Mouse (Mus musculus) forebrain, embryonic 16.5 days (tissue): ENCODE results near the gene Amt. TPM values are rescaled to one million over a fixed set of nuclear protein-coding genes. Genes with fewer than 3 reads are reported as not detected.
"Not testable (repeated sequence)": the region's sequence is repeated elsewhere in the genome, so short reads cannot be mapped to it uniquely, and the experiment has no call there.

Experiments used
- ATAC-seq: fragments of 200-750 bp; cut with Nextera tagmentation; 2 replicates; pipeline ENCODE4 v1.8.0; 2017; ENCODE audit warnings: mild to moderate bottlenecking, moderate library complexity
- H3K27ac ChIP-seq: fragments of 300-500 bp; sonication (generic); 2 replicates; pipeline ENCODE4 v1.5.1; 2014; ENCODE audit warnings: low read length, control low read depth
- H3K27me3 ChIP-seq: fragments of 300-500 bp; sonication (generic); replicated peaks from 2 replicates; pipeline ENCODE4 v1.6.1; 2014; ENCODE audit warnings: low read length; ENCODE audit not compliant: control insufficient read depth, insufficient read depth
- H3K36me3 ChIP-seq: fragments of 300-500 bp; sonication (generic); 2 replicates; pipeline ENCODE4 v1.6.1; 2014; ENCODE audit not compliant: control insufficient read depth, insufficient read depth
- H3K4me1 ChIP-seq: fragments of 300-500 bp; sonication (generic); replicated peaks from 2 replicates; pipeline ENCODE4 v1.6.1; 2014; ENCODE audit warnings: low read length; ENCODE audit not compliant: control insufficient read depth, insufficient read depth
- H3K4me2 ChIP-seq: fragments of 300-500 bp; sonication (generic); 2 replicates; pipeline ENCODE4 v1.6.1; 2014; ENCODE audit warnings: mild to moderate bottlenecking, low read length, control low read depth
- H3K4me3 ChIP-seq: fragments of 300-500 bp; sonication (generic); replicated peaks from 2 replicates; pipeline ENCODE4 v1.5.1; 2014; ENCODE audit warnings: mild to moderate bottlenecking, low read length, control low read depth
- H3K9ac ChIP-seq: fragments of 300-500 bp; sonication (generic); replicated peaks from 2 replicates; pipeline ENCODE4 v1.6.1; 2014; ENCODE audit warnings: low read depth, low read length, control low read depth
- H3K9me3 ChIP-seq: fragments of 300-500 bp; sonication (generic); 2 replicates; pipeline ENCODE4 v1.6.1; 2016; ENCODE audit warnings: low read length; ENCODE audit not compliant: control insufficient read depth
- WGBS: fragments of 180-500 bp; shearing (Covaris S2); extraction: QIAGEN DNeasy Blood & Tissue Kit; methylation state at CpG from one replicate; pipeline ENCODE4 v1.1.7; 2014; 5-methylcytosine and 5-hydroxymethylcytosine counted together
- polyA plus RNA-seq: library from polyadenylated mRNA; unstranded; fragments of >200 nt; fragmentation: Nextera tagmentation; extraction: Ambion mirVana; gene quantifications from 2 replicates; pipeline ENCODE4 v1.2.1, GENCODE M21; 2015

Gene Amt
- polyA plus RNA-seq, 1 experiment from 2014 or later = 23.8 TPM

DNA sequence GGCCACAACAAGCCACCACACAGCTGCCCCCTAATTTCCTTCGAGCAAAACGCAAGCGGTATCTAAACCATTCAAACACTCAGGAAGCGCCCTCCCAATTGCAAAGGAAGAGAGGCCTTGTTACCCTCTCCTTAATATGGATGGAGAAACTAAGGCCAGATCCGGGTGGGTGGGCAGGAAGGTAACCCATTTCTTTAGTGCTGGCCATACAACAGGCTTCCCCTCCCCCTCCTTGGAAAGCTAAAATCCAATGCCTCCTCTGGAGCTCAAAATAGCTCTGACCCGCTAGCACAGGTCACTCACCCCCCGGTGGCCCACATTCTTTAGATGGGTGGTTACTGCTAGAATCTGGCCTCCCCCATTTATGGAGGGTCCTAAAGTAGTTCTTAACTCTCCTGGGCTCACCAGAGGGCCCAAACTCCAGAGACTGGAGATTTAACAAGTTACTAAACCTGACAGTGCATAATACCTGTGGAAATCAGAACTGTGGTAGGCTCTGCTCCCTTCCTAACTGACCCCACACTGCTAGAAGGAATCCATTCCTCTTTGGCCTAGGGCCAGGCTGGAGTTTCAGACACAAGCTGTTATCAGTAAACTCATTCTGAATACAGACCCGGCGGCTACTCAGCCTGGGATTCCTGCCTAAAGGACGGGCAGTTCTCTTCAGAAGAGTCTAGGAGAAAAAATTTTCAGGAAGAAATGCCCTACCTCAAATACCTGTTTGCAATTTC is 32.3 kb upstream of the Amt start:
- ATAC-seq = no peak
- 14% methylated on average over 10 of the region's 10 CpGs for WGBS
- H3K9ac ChIP-seq = peak overlapping the region; percentile 52
- H3K4me1 ChIP-seq = peaks cover 24% of the 10 kb centered on the region
- no peaks in the 10 kb centered on the region for H3K9me3 ChIP-seq
- peak overlapping the region; percentile 95 for H3K4me3 ChIP-seq
- peak overlapping the region; percentile 85 for H3K4me2 ChIP-seq
- H3K27ac ChIP-seq = peak overlapping the region; percentile 76
- no peaks in the 10 kb centered on the region for H3K27me3 ChIP-seq
- H3K36me3 ChIP-seq = no peaks in the 10 kb centered on the region

GRCm38 (mm10) chr9:108266261-108266935 is 30.3 kb upstream of the Amt start:
- no peak overlapping the region for H3K4me3 ChIP-seq
- no peak overlapping the region for H3K9ac ChIP-seq
- no peak overlapping the region for H3K4me2 ChIP-seq
- no peak overlapping the region for H3K27ac ChIP-seq
- no peak for ATAC-seq
- no peaks in the 10 kb centered on the region for H3K27me3 ChIP-seq
- peaks cover 23% of the 10 kb centered on the region for H3K4me1 ChIP-seq
- 73% methylated on average over 10 of the region's 10 CpGs for WGBS
- H3K9me3 ChIP-seq = no peaks in the 10 kb centered on the region
- H3K36me3 ChIP-seq = no peaks in the 10 kb centered on the region

GRCm38 (mm10) chr9:108267691-108268090 is 29.0 kb upstream of the Amt start:
- Histone ChIP-seq H3K36me3 (no peaks in the 10 kb centered on the region), H3K27ac (no peak overlapping the region), H3K9me3 (no peaks in the 10 kb centered on the region), H3K9ac (no peak overlapping the region), H3K4me3 (no peak overlapping the region), H3K27me3 (no peaks in the 10 kb centered on the region), H3K4me2 (no peak overlapping the region), H3K4me1 (peaks cover 10% of the 10 kb centered on the region)
- 73% methylated on average over 7 of the region's 7 CpGs for WGBS
- no peak for ATAC-seq

- not testable (repeated sequence) for H3K4me3 ChIP-seq
Measured at GRCm38 (mm10) chr9:108268701-108269100, 28.0 kb upstream of the Amt start.

DNA sequence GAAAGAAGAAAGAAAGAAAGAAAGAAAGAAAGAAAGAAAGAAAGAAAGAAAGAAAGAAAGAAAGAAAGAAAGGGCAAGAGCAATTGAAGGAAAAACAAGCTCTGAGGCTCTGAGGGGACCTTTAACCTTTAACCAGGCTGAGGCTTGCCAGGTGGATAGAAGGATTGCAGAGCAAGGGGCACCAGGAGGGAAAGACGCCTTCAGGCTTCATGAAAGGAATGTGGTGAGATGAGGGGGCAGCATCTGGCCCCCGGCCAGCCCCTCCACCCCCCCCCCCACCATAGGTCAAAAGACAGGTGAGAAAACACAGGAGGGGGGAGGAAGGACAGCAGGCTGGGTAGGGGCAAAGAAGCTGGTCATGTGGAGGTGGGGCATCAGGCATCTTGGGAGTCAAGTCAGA is 24.7 kb upstream of the Amt start:
- Histone ChIP-seq H3K27me3 (no peaks in the 10 kb centered on the region), H3K4me3 (no peak overlapping the region), H3K9ac (no peak overlapping the region), H3K36me3 (no peaks in the 10 kb centered on the region), H3K27ac (no peak overlapping the region), H3K4me1 (no peaks in the 10 kb centered on the region), H3K4me2 (no peak overlapping the region), H3K9me3 (no peaks in the 10 kb centered on the region)
- WGBS = 64% methylated on average over 2 of the region's 2 CpGs
- ATAC-seq = no peak

More at GRCm38 (mm10) chr9:108268701-108269100, 28.0 kb upstream of the Amt start:
- not testable (repeated sequence) for H3K9ac ChIP-seq, H3K36me3 ChIP-seq, H3K4me2 ChIP-seq, H3K27me3 ChIP-seq, H3K4me1 ChIP-seq, ATAC-seq, H3K27ac ChIP-seq, H3K9me3 ChIP-seq
- WGBS = 79% methylated on average over 6 of the region's 7 CpGs

DNA sequence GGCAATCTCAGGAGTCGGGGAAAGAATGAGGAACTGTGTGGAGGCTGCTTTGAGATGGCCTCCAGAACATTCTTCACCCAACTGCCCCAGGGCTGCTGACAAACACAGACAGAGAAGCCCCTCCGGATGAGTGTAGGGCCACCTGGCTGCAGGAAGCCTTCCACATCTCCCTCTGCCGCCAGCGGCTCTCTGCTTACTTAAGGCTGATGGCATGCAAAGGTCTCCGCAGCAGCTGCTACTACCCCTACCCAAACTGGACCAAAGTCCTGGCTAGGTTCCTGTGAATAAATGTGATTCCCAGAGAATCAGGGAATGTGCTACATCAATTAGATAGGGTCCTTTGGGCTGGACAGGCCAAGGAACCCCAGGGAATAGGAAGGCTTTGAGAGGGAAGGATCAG is 24.0 kb upstream of the Amt start:
- no peaks in the 10 kb centered on the region for H3K4me1 ChIP-seq
- no peak overlapping the region for H3K27ac ChIP-seq
- no peak overlapping the region for H3K4me3 ChIP-seq
- H3K36me3 ChIP-seq = no peaks in the 10 kb centered on the region
- no peak overlapping the region for H3K9ac ChIP-seq
- no peaks in the 10 kb centered on the region for H3K9me3 ChIP-seq
- H3K27me3 ChIP-seq = no peaks in the 10 kb centered on the region
- H3K4me2 ChIP-seq = no peak overlapping the region
- ATAC-seq = no peak
- WGBS = 77% methylated on average over 5 of the region's 5 CpGs

- Histone ChIP-seq H3K9ac (no peak overlapping the region), H3K4me1 (no peaks in the 10 kb centered on the region), H3K9me3 (no peaks in the 10 kb centered on the region), H3K27ac (no peak overlapping the region), H3K27me3 (no peaks in the 10 kb centered on the region), H3K4me3 (no peak overlapping the region), H3K36me3 (no peaks in the 10 kb centered on the region), H3K4me2 (no peak overlapping the region)
- WGBS = 76% methylated on average over 4 of the region's 4 CpGs
- ATAC-seq = no peak
Measured at GRCm38 (mm10) chr9:108273485-108273884, 23.2 kb upstream of the Amt start.

- WGBS = 81% methylated on average over 5 of the region's 5 CpGs
- Histone ChIP-seq H3K27ac (no peak overlapping the region), H3K9ac (no peak overlapping the region), H3K4me2 (no peak overlapping the region), H3K36me3 (no peaks in the 10 kb centered on the region), H3K9me3 (no peaks in the 10 kb centered on the region), H3K27me3 (no peaks in the 10 kb centered on the region), H3K4me3 (no peak overlapping the region), H3K4me1 (no peaks in the 10 kb centered on the region)
- no peak for ATAC-seq
Measured at GRCm38 (mm10) chr9:108274476-108275330, 21.9 kb upstream of the Amt start.

DNA sequence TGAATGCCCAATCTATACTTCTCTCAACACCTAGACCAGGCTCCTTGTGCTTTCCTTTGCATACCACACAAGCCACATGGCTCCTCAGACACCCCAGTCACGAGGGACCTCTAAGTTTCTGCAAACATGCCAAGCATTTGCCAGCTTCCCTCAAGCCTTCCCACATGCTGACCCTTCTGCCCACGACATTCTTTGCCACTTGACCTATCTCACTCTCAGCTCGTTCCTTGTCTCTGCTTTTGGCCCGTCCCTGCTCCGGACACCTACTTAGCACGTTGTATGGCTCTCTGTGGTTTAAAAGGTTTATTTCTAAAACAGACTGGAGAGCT is 21.4 kb upstream of the Amt start:
- Histone ChIP-seq H3K4me1 (no peaks in the 10 kb centered on the region), H3K4me3 (no peak overlapping the region), H3K36me3 (no peaks in the 10 kb centered on the region), H3K27ac (no peak overlapping the region), H3K9ac (no peak overlapping the region), H3K27me3 (no peaks in the 10 kb centered on the region), H3K4me2 (no peak overlapping the region), H3K9me3 (no peaks in the 10 kb centered on the region)
- 72% methylated on average over 6 of the region's 6 CpGs for WGBS
- ATAC-seq = no peak
